Mouse (Mus musculus) embryonic fibroblast, embryonic 13.5 days (primary cell): ENCODE measurements around the gene Mtch2.

Experiments used
- CTCF ChIP-seq: IDR thresholded peaks from 2 replicates; pipeline ENCODE4 v1.5.1; 2011; ENCODE audit warnings: mild to moderate bottlenecking, control low read depth, low read length, moderate library complexity, borderline replicate concordance; ENCODE audit not compliant: insufficient read depth
- POLR2A ChIP-seq: IDR thresholded peaks from 2 replicates; pipeline ENCODE4 v1.6.1; 2011; ENCODE audit warnings: low read depth, mild to moderate bottlenecking, control low read depth, low read length, moderate library complexity

DNA sequence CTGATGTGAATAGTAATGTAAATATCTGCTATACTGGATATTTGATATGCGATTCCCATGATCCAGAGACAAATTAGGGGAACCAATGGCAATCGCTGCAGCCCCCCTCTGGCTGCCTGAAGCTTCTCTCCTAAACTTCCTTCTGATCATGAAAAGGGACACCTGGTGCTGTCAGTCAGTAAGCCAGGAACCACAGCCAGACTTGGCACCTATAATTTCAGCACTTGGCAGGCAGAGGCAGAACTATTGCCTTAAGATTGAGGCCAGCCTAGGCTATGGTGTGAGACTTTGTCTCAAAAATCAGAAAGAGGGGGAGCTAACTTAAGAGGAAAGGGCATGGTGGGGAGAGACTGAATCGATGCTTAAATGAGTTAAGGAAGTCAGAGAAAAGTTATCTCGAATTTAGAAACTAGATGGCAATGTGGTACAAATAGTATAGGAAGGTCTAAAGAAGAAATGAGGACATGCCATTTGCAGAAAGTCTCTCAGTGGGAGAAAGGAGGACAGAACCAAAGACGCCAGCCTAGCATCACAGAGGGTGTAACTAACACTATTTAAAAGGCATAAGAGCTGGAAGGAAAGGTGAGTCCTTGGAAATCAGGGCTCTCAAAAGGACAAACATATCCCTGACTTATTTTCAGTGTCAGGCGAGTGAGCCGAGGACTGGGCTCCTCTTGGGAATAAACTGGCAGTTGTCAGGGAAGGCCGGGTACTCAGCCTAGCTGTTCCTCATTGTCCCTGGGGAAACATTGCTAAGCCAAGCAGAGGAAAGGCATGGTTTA, 24.4 kb downstream of the Mtch2 start:
- no peak for TF ChIP-seq POLR2A
- no peak for TF ChIP-seq CTCF
